Mouse (Mus musculus): Measurements from ENCODE around the gene Ankrd44. TPM values are rescaled to one million over a fixed set of nuclear protein-coding genes. Genes with fewer than 3 reads are reported as not detected.

Gene Ankrd44
- total RNA-seq, 1 experiment, result 10.2 TPM

- no peaks in the 10 kb centered on the region for H3K4me1 ChIP-seq (ENCODE audit: control insufficient read depth in 2 of 2, insufficient read depth in 2 of 2, low read length in 2 of 2, poor library complexity in 1 of 2)
- in situ Hi-C loops (cut with MboI; ENCODE audit: low sequenced_read_pairs in 2 of 2, unreplicated experiment in 2 of 2), result no loop called here
These were observed 330.0 kb downstream of the Ankrd44 start for GRCm38 (mm10) chr1:54596151-54596550.

More at GRCm38 (mm10) chr1:54596151-54596550, 330.0 kb downstream of the Ankrd44 start:
- no peak overlapping the region for H3K27ac ChIP-seq (ENCODE audit: insufficient read depth, low read depth, low read length, poor library complexity, severe bottlenecking)
- H3K9ac ChIP-seq (ENCODE audit: insufficient read depth, low read depth, low read length, poor library complexity, severe bottlenecking), result no peak overlapping the region
- H3K9me3 ChIP-seq (ENCODE audit: control insufficient read depth, insufficient read depth, low read depth, low read length), result no peaks in the 10 kb centered on the region
- DNase-seq (ENCODE audit: low read depth, low spot score), result no peak
- H3K36me3 ChIP-seq (ENCODE audit: control insufficient read depth, insufficient read depth, low read length, poor library complexity, severe bottlenecking), result no peaks in the 10 kb centered on the region
- H3K4me3 ChIP-seq (ENCODE audit: insufficient read depth in 1 of 2, low read depth in 1 of 2, low read length in 2 of 2, poor library complexity in 1 of 2, severe bottlenecking in 1 of 2), result no peak overlapping the region
- TF ChIP-seq MAFK (IDR thresholded peaks at IDR 0.05; ENCODE audit: insufficient read depth, low read depth, low read length), result no peak

Other genes starting within 250 kb of the Ankrd44 start
- gene Sf3b1, start 101.1 kb upstream of the Ankrd44 start, total RNA-seq (2012; rRNA removed), result 139 and 164 TPM in 2 replicates
- gene Coq10b, start 126.4 kb upstream of the Ankrd44 start, total RNA-seq (2012; rRNA removed), result 10.8 and 20.4 TPM in 2 replicates
- 592 and 697 TPM in 2 replicates for gene Hspe1, start 161.7 kb upstream of the Ankrd44 start, total RNA-seq (2012; rRNA removed)
- gene Hspd1, start 161.9 kb upstream of the Ankrd44 start, total RNA-seq (2012; rRNA removed), result 591 and 762 TPM in 2 replicates
- 27.1 and 37.0 TPM in 2 replicates for gene Mob4, start 204.8 kb upstream of the Ankrd44 start, total RNA-seq (2012; rRNA removed)

All from ES-E14 (cell line).